Mouse (Mus musculus): Measurements from ENCODE around the gene Ly6g6e. TPM values are rescaled to one million over a fixed set of nuclear protein-coding genes. Genes with fewer than 3 reads are reported as not detected.
A peak's percentile ranks its signal among the peaks of the same experiment; 100 is the strongest.

Gene Ly6g6e
- total RNA-seq (2014; rRNA removed) (0.38 and 3.9 TPM in 2 replicates), polyA plus RNA-seq (2015; fragmentation: Nextera tagmentation; extraction: Ambion mirVana) (2.9 and 3.9 TPM in 2 replicates)

DNA sequence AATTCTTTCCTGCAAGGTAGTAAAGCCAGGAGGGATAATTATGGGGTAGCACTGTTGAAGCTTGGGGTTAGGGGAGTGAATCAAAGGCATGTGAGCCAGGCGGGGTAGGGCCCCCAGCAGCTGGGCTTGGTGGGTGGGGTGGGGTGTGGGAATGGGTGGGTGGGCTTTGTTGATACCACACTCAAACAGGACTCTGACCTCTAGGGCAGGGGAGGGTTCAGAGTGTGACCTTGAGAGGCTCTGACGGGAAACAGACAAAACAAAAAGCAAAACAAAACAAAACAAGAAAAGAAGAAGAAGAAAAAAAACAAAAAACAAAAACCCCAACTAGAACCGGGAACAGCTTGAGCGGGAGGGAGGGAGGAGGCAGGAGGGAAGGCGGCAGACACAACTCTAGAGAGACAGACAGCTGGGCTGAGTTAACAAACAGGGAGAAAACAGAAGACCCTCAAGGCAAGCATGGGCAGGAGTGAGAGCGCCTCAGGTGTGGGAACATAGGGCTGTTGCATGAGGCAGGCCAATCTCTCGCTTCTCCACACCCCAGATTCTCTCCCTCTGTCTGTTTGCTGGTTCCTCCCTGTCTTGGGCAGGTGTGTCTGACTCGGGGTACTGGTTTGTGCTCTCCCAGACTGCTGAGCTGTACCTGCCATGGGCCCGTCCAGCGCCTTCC, at the start of gene Ly6g6e:
Gene Ly6g6e (plus strand): TSS at position 396 of the 670 bp plus-strand sequence.
- Histone ChIP-seq H3K27ac (ENCODE audit: low read depth, low read length) (peak within 1 kb of the TSS; percentile 57; the same call in 1 of the 2 replicates), H3K36me3 (ENCODE audit: insufficient read depth) (no peaks in the 10 kb centered on the region), H3K4me1 (ENCODE audit: insufficient read depth) (0 out of 2 replicates have a peak, but pooled peaks cover 5% of the 10 kb centered on the region), H3K27me3 (ENCODE audit: insufficient read depth, low read length) (no peaks in the 10 kb centered on the region), H3K4me3 (ENCODE audit: low read depth, low read length) (no peak within 1 kb of the TSS; the same call in 1 of the 2 replicates), H3K9me3 (ENCODE audit: low read length) (no peaks in the 10 kb centered on the region), H3K9ac (peak within 1 kb of the TSS; percentile 40; the same call in 1 of the 2 replicates), H3K4me2 (ENCODE audit: low read depth) (peak within 1 kb of the TSS; percentile 41)
- TF ChIP-seq CTCF (IDR thresholded peaks at IDR 0.05; ENCODE audit: low read depth) = no peak
- 29% methylated on average over 10 of the region's 10 CpGs for WGBS
- ATAC-seq (peak; percentile 53), DNase-seq (peak; percentile 53)

DNA sequence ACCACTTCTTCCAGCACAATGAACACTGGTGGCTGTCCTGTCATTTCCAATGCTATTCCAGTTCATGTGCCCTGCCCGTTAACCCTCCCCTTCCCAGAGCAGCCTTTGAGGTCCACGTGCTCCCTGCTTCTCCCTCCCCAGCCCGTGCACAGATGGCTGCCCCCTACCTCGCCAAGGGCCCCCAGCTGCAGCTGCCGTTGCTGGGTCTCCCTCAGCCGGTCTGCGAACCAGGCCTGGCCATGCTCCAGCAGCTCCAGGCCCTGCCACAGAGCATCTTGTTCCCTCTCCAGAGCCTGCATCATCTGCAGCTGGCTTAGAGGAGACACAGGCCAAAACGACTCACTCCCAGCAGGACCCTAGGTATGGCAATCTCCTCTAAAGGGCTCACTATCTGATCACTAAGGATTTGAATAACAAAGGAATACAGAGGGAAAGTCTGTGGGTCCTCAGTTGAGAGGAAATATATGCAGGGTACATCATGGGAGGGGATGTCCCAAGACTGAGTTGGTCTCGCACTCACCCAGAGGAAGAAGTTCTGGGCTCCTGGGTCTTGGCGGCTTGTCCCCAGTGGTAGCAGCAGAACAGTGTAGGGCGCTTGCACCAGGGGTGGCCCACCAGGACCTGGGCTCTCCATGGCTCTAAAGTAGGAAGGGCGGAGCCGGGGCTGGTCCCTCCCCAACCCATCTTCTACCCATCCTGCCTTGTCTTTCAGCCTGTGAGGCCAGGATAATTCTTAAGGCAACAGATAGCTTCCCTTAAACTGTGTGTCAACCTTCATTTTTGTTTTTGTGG, 49.2 kb upstream of the Ly6g6e start, which contains the start of gene Sapcd1:
Gene Sapcd1 (minus strand): TSS at position 740 of the 792 bp plus-strand sequence.
- Histone ChIP-seq H3K9me3 (ENCODE audit: low read length) (no peaks in the 10 kb centered on the region), H3K27me3 (ENCODE audit: insufficient read depth, low read length) (no peaks in the 10 kb centered on the region), H3K4me3 (ENCODE audit: low read depth, low read length) (no peak within 1 kb of the TSS), H3K9ac (no peak within 1 kb of the TSS), H3K4me2 (ENCODE audit: low read depth) (no peak within 1 kb of the TSS), H3K4me1 (ENCODE audit: insufficient read depth) (no peaks in the 10 kb centered on the region), H3K27ac (ENCODE audit: low read depth, low read length) (peak within 1 kb of the TSS; percentile 45; the same call in 1 of the 2 replicates), H3K36me3 (ENCODE audit: insufficient read depth) (no peaks in the 10 kb centered on the region)
- TF ChIP-seq CTCF (IDR thresholded peaks at IDR 0.05; ENCODE audit: low read depth) = no peak
- WGBS = 28% methylated on average over 13 of the region's 13 CpGs
- peak; percentile 68 for DNase-seq
- ATAC-seq = peak; percentile 81

DNA sequence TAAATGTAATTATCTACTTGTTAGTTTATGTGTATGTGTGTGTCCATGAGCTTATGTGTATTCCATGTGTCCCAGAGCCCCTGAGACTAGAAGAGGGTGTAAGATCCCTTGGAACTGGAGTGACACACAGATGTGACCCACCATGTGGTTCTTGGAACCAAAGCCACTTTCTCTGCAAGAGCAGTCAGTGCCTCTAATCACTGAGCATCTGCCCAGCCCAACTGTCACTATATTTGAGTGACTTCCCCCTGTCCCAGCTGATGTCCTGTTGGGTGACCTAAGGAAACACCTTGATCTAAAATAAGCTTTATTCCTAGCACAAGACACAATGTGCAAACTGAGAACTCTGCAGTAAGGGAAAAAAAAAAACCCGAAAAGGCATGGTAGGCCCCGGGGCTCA, 48.4 kb upstream of the Ly6g6e start:
- TF ChIP-seq CTCF (IDR thresholded peaks at IDR 0.05; ENCODE audit: low read depth) = no peak
- Histone ChIP-seq H3K27me3 (ENCODE audit: insufficient read depth, low read length) (no peaks in the 10 kb centered on the region), H3K9me3 (ENCODE audit: low read length) (no peaks in the 10 kb centered on the region), H3K4me3 (ENCODE audit: low read depth, low read length) (no peak overlapping the region), H3K4me1 (ENCODE audit: insufficient read depth) (no peaks in the 10 kb centered on the region), H3K36me3 (ENCODE audit: insufficient read depth) (no peaks in the 10 kb centered on the region), H3K4me2 (ENCODE audit: low read depth) (no peak overlapping the region), H3K27ac (ENCODE audit: low read depth, low read length) (no peak overlapping the region), H3K9ac (no peak overlapping the region)
- DNase-seq (no peak), ATAC-seq (no peak)
- 73% methylated on average over 2 of the region's 2 CpGs for WGBS

DNA sequence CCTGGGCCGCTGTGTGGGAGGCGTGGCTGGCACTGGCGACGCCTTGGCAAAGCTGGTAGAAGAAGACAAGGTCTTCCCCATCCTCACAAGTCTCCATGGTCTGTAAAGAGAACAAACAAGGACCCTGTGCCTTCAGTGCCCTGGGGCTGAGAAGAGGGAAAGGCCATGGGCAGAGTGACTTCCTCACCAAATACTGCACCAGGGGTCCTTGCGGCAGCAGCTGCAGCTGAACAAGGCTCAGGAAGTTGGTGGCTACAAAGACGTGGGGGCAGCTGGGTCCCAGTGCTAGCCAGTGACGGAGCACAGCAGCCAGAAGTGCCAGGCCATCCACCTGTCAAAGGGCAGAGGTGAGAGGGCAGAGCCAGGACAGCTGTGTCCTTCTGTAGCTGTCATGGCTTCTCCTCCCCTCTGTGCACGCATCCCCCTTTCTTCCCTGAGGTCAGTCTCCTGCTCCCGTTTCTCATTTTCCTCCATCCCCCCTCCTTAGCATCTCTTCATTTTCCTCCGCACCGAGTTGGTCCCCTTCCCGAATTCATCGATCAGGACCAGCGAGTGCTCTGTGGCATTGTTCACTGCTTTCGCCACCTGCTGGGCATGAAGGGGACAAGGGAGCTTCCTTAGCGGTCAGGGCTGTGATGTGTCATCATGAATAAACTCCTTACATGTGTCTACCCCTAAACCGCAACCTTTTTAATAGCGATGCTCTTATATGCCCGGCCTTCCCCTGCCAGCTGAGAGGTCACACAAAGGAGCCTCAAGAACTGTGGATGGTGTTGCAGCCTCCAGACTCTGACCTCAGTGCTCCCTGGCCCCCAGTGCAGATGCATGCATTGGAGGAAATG, 46.8 kb upstream of the Ly6g6e start:
- ATAC-seq = 0 out of 2 replicates have a peak, but pooled peaks have one; percentile 26
- peak; percentile 38 for DNase-seq

DNA sequence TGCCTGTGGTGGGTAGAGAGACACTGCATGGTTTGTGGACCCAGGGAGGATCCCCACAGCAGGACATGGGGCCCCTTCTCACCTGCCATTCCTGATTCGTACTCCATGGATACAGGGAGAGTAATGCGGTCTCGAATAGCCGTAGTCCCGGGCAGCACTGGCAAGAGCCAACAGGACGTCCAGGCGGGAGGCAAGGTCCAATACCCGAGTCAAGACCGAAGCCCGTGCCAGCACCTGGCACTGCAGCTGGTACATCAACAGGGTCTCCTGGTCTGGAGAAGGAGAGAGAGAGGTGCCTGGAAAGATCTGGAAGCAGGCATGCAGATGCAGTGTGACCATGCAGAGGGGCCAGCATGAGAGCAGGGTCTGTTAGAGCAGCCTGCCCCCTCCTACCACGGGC, 45.4 kb upstream of the Ly6g6e start:
- TF ChIP-seq CTCF (IDR thresholded peaks at IDR 0.05; ENCODE audit: low read depth) = no peak
- Histone ChIP-seq H3K4me3 (ENCODE audit: low read depth, low read length) (no peak overlapping the region), H3K4me1 (ENCODE audit: insufficient read depth) (no peaks in the 10 kb centered on the region), H3K4me2 (ENCODE audit: low read depth) (no peak overlapping the region), H3K27ac (ENCODE audit: low read depth, low read length) (no peak overlapping the region), H3K27me3 (ENCODE audit: insufficient read depth, low read length) (no peaks in the 10 kb centered on the region), H3K9me3 (ENCODE audit: low read length) (no peaks in the 10 kb centered on the region), H3K9ac (no peak overlapping the region), H3K36me3 (ENCODE audit: insufficient read depth) (no peaks in the 10 kb centered on the region)
- DNase-seq (no peak), ATAC-seq (no peak)
- 88% methylated on average over 11 of the region's 11 CpGs for WGBS

More for the DNA sequence above, 46.8 kb upstream of the Ly6g6e start:
- peak; percentile 64 for TF ChIP-seq CTCF (IDR thresholded peaks at IDR 0.05; ENCODE audit: low read depth)
- no peak overlapping the region for H3K9ac ChIP-seq
- WGBS = 35% methylated on average over 19 of the region's 19 CpGs
- H3K27ac ChIP-seq (ENCODE audit: low read depth, low read length) = no peak overlapping the region
- no peaks in the 10 kb centered on the region for H3K36me3 ChIP-seq (ENCODE audit: insufficient read depth)
- no peaks in the 10 kb centered on the region for H3K27me3 ChIP-seq (ENCODE audit: insufficient read depth, low read length)
- no peaks in the 10 kb centered on the region for H3K9me3 ChIP-seq (ENCODE audit: low read length)
- H3K4me3 ChIP-seq (ENCODE audit: low read depth, low read length) = no peak overlapping the region
- H3K4me2 ChIP-seq (ENCODE audit: low read depth) = 0 out of 2 replicates have a peak overlapping the region, but pooled peaks have one; percentile 8
- no peaks in the 10 kb centered on the region for H3K4me1 ChIP-seq (ENCODE audit: insufficient read depth)

DNA sequence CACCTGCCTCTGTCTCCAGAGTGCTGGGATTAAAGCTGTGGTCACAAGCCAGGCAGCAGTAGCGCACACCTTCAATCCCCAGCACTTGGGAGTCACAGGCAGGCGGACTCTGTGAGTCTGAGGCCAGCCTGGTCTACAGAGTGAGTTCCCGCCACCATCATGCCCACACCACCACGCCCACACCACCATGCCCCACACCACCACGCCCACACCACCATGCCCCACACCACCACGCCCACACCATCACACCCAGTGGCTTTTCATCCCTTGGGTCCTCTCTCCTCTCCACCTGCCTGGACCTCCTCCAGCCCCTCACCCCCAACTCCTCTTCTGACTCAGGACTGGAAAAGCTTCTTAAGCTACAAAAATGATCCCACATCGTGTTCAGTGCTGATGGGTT, 44.8 kb upstream of the Ly6g6e start:
- H3K4me3 ChIP-seq (ENCODE audit: low read depth, low read length) = no peak overlapping the region
- DNase-seq (no peak), ATAC-seq (no peak)
- no peaks in the 10 kb centered on the region for H3K9me3 ChIP-seq (ENCODE audit: low read length)
- no peak overlapping the region for H3K4me2 ChIP-seq (ENCODE audit: low read depth)
- no peaks in the 10 kb centered on the region for H3K27me3 ChIP-seq (ENCODE audit: insufficient read depth, low read length)
- no peaks in the 10 kb centered on the region for H3K4me1 ChIP-seq (ENCODE audit: insufficient read depth)
- H3K27ac ChIP-seq (ENCODE audit: low read depth, low read length) = no peak overlapping the region
- H3K9ac ChIP-seq = no peak overlapping the region
- WGBS = 87% methylated on average over 7 of the region's 7 CpGs
- no peaks in the 10 kb centered on the region for H3K36me3 ChIP-seq (ENCODE audit: insufficient read depth)
- TF ChIP-seq CTCF (IDR thresholded peaks at IDR 0.05; ENCODE audit: low read depth) = no peak
